Mouse (Mus musculus): ENCODE data around the gene Mtrex.

The Mtrex gene

GRCm38 (mm10) chr13:112853710-112854316, 73.4 kb downstream of the Mtrex start:
- Histone ChIP-seq H3K4me1 (replicated peaks; ENCODE audit: low read depth, low read length) (peaks cover 17% of the 10 kb centered on the region), H3K9me3 (ENCODE audit: low read length) (no peaks in the 10 kb centered on the region), H3K27me3 (ENCODE audit: insufficient read depth, low read length) (no peaks in the 10 kb centered on the region), H3K36me3 (ENCODE audit: insufficient read depth, low read length) (peaks cover 17% of the 10 kb centered on the region), H3K4me3 (replicated peaks; ENCODE audit: low read length) (no peak overlapping the region)
- TF ChIP-seq CTCF (conservative IDR thresholded peaks at IDR 0.05; ENCODE audit: low read length) (no peak), POU5F1 (IDR thresholded peaks at IDR 0.05; ENCODE audit: borderline replicate concordance, low read length) (no peak), NANOG (IDR thresholded peaks at IDR 0.05; ENCODE audit: borderline replicate concordance, low read length) (no peak)

DNA sequence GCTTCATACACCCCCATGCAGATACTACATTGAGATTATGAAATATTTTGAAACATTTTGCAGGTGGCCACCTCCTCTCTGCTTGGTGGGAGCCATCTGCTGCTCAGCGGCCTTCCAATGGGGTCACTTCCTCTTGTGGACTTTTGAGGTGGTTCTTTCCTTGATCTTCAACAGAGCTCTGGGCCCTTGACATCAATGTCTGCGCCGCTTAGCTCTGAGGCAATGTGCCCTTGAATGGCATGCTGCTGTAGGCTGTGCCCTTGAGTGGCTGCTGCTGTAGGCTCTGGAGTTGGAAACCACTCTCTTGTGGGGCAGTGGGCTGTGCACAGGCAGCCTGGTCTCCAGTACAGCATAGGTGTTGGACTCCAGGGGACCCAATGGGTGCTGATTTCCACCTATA, 81.3 kb downstream of the Mtrex start:
- H3K27me3 ChIP-seq (ENCODE audit: insufficient read depth, low read length): no peaks in the 10 kb centered on the region
- H3K4me1 ChIP-seq (replicated peaks; ENCODE audit: low read depth, low read length): peaks cover 8% of the 10 kb centered on the region; the same call in 1 of the 2 replicates
- TF ChIP-seq POU5F1 (IDR thresholded peaks at IDR 0.05; ENCODE audit: borderline replicate concordance, low read length) (no peak), CTCF (conservative IDR thresholded peaks at IDR 0.05; ENCODE audit: low read length) (no peak), NANOG (IDR thresholded peaks at IDR 0.05; ENCODE audit: borderline replicate concordance, low read length) (no peak)
- H3K4me3 ChIP-seq (replicated peaks; ENCODE audit: low read length): no peak overlapping the region
- H3K36me3 ChIP-seq (ENCODE audit: insufficient read depth, low read length): peaks cover 29% of the 10 kb centered on the region
- peaks cover 4% of the 10 kb centered on the region; the same call in 1 of the 2 replicates for H3K9me3 ChIP-seq (ENCODE audit: low read length)

DNA sequence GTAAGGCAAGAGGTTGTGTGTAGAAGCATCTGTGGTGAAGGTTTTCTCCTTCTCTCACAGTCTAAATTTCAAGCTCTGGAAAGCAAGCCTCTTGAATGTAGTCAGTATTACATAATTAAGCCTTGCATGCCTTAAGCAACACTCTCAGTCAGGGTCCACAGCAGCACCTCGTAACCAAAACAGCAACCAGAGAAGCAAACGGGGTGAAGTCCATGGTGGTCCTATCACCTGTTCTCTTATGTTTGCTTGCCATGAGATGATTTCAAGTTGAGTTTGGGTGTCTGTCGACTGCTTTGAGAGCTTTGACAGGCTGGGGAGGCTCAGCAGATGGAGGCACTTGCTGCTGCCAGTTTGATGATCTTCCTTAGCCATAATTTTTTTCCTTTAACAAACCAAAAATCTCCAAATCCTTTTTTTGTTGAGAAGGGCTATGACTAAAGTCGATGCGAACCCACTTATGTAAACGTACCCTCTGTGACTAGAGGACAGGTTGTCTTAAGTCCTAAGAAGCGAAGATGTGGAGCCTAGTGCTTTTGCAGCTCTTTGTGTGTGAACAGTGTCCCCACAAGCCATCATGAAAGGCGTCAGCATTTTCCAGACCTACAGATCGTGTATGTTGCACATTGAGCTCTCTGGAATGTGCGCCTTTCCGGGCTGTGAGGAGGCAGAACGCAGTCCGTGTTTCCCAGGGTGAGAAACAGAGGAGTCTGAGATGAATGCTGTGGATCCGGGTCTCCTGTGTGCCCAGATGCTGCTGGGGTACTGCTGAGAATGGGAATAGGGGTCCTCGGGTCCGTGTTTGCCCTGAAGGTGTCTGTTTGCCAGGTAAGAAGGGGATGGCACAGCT, 86.7 kb downstream of the Mtrex start:
- Histone ChIP-seq H3K4me3 (replicated peaks; ENCODE audit: low read length) (no peak overlapping the region), H3K36me3 (ENCODE audit: insufficient read depth, low read length) (peaks cover 29% of the 10 kb centered on the region), H3K4me1 (replicated peaks; ENCODE audit: low read depth, low read length) (peaks cover 11% of the 10 kb centered on the region), H3K9me3 (ENCODE audit: low read length) (peaks cover 4% of the 10 kb centered on the region; the same call in 1 of the 2 replicates), H3K27me3 (ENCODE audit: insufficient read depth, low read length) (no peaks in the 10 kb centered on the region)
- TF ChIP-seq POU5F1 (IDR thresholded peaks at IDR 0.05; ENCODE audit: borderline replicate concordance, low read length) (no peak), CTCF (conservative IDR thresholded peaks at IDR 0.05; ENCODE audit: low read length) (no peak)

DNA sequence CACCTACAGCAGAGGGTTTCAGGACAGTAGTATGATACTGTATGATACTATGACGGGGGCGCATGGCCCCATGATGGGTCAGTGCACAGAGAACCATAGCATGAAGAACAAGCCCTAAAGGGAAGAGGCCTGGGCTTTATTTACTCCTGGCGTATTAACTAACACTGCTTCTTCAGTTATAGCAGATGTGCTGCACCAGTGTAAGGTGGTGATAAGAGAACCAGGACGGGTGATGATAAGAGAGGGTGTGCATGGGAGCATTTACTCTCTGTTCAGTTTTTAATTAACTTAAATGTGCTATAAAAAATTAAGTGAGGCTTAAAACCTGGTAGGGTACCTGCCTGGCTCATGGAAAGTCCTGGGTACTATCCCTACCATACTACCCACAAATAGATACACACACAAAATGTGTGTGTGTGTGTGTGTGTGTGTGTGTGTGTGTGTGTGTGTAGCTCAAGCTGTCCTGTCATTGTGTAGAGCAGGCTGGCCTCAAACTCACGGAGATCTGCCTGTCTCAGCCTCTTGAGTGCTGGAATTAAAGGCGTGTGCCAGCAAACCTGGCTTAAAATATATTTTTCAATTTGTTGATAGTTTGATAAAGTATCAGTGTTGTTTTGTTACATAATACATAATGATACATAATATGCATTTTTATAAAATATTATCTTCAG, 88.5 kb downstream of the Mtrex start:
- H3K4me3 ChIP-seq (replicated peaks; ENCODE audit: low read length): no peak overlapping the region
- peaks cover 19% of the 10 kb centered on the region for H3K36me3 ChIP-seq (ENCODE audit: insufficient read depth, low read length)
- no peak for TF ChIP-seq CTCF (conservative IDR thresholded peaks at IDR 0.05; ENCODE audit: low read length)
- peaks cover 21% of the 10 kb centered on the region for H3K4me1 ChIP-seq (replicated peaks; ENCODE audit: low read depth, low read length)
- no peaks in the 10 kb centered on the region for H3K9me3 ChIP-seq (ENCODE audit: low read length)
- H3K27me3 ChIP-seq (ENCODE audit: insufficient read depth, low read length): no peaks in the 10 kb centered on the region

DNA sequence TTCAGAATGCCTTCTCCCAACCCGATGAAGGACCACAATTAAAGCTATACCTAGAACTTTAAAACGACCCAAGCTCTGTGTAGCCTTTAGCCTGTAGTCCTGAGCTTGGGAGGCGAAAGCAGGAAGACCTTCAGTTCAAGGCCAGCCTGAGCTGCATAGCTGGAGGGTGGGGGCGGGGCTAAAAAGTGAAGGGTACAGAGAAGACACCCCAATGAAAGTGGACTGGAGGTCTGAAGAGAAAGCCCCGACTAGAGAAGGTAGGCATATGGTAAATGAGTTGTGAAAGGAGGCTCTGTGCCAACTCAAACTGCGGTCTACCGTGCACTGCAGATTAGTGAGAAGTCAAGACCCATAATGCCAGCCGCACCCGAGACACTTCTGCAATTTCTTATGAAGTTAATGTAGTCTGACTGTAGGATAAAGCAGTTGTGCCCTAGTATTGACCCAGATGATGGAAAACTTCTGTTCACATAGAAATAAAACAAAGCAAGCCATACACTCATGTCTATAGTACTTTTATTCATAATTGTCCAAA, 89.5 kb downstream of the Mtrex start:
- Histone ChIP-seq H3K4me3 (replicated peaks; ENCODE audit: low read length) (no peak overlapping the region), H3K9me3 (ENCODE audit: low read length) (no peaks in the 10 kb centered on the region), H3K36me3 (ENCODE audit: insufficient read depth, low read length) (peaks cover 12% of the 10 kb centered on the region), H3K4me1 (replicated peaks; ENCODE audit: low read depth, low read length) (peaks cover 31% of the 10 kb centered on the region), H3K27me3 (ENCODE audit: insufficient read depth, low read length) (no peaks in the 10 kb centered on the region)
- TF ChIP-seq CTCF (conservative IDR thresholded peaks at IDR 0.05; ENCODE audit: low read length): no peak
- TF ChIP-seq NANOG (IDR thresholded peaks at IDR 0.05; ENCODE audit: borderline replicate concordance, low read length): no peak
- no peak for TF ChIP-seq POU5F1 (IDR thresholded peaks at IDR 0.05; ENCODE audit: borderline replicate concordance, low read length)

DNA sequence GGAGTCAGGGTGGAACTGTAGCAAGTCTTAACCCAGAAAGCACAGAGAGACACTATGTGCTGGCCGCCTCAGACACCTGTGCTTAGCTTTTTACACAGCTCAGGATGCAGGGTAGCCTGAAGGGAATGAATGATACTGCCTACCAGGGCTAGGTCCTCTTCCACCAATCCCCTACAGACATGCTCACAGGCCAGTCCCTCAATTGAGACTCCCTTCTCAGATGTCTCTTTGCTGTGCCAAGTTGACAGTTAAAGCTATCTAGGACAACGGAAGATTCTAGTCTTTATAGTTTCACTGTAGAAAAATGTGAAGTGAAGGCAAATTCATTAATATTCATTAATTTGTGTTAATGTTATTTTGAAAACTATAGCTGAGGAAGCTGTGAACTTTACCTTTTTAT, 90.2 kb downstream of the Mtrex start:
- H3K9me3 ChIP-seq (ENCODE audit: low read length): no peaks in the 10 kb centered on the region
- peaks cover 6% of the 10 kb centered on the region; the same call in 1 of the 2 replicates for H3K36me3 ChIP-seq (ENCODE audit: insufficient read depth, low read length)
- TF ChIP-seq CTCF (conservative IDR thresholded peaks at IDR 0.05; ENCODE audit: low read length): no peak
- TF ChIP-seq NANOG (IDR thresholded peaks at IDR 0.05; ENCODE audit: borderline replicate concordance, low read length): no peak
- TF ChIP-seq POU5F1 (IDR thresholded peaks at IDR 0.05; ENCODE audit: borderline replicate concordance, low read length): no peak
- no peak overlapping the region for H3K4me3 ChIP-seq (replicated peaks; ENCODE audit: low read length)
- H3K27me3 ChIP-seq (ENCODE audit: insufficient read depth, low read length): no peaks in the 10 kb centered on the region
- H3K4me1 ChIP-seq (replicated peaks; ENCODE audit: low read depth, low read length): peaks cover 35% of the 10 kb centered on the region

DNA sequence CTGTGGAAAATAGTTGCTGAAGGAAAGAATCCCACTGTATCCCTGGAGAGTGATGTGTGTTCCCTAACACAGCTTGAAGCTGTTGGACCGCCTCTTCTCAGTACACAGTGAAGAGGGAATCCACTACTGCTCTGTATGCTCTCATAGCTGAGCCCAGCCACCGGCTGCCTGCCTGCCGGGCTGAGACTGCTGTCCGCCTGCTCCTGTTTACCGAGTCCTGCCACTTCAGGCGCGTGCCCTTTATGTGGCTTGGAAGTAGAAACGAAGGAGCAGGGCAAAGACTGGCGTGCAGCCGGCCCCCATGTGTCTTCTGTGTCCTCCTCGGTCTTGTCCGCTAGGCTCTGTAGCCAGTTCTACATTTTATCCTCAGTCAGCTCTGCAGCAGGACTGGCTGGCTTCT, 92.1 kb downstream of the Mtrex start:
- Histone ChIP-seq H3K9me3 (ENCODE audit: low read length) (no peaks in the 10 kb centered on the region), H3K36me3 (ENCODE audit: insufficient read depth, low read length) (0 out of 2 replicates have a peak, but pooled peaks cover 3% of the 10 kb centered on the region), H3K4me1 (replicated peaks; ENCODE audit: low read depth, low read length) (peaks cover 39% of the 10 kb centered on the region), H3K4me3 (replicated peaks; ENCODE audit: low read length) (no peak overlapping the region; the same call in 1 of the 2 replicates), H3K27me3 (ENCODE audit: insufficient read depth, low read length) (no peaks in the 10 kb centered on the region)
- TF ChIP-seq POU5F1 (IDR thresholded peaks at IDR 0.05; ENCODE audit: borderline replicate concordance, low read length) (no peak), NANOG (IDR thresholded peaks at IDR 0.05; ENCODE audit: borderline replicate concordance, low read length) (no peak), CTCF (conservative IDR thresholded peaks at IDR 0.05; ENCODE audit: low read length) (no peak)

GRCm38 (mm10) chr13:112833895-112834263, 93.3 kb downstream of the Mtrex start:
- H3K4me1 ChIP-seq (replicated peaks; ENCODE audit: low read depth, low read length): peaks cover 41% of the 10 kb centered on the region
- 0 out of 2 replicates have a peak, but pooled peaks cover 3% of the 10 kb centered on the region for H3K36me3 ChIP-seq (ENCODE audit: insufficient read depth, low read length)
- H3K27me3 ChIP-seq (ENCODE audit: insufficient read depth, low read length): no peaks in the 10 kb centered on the region
- H3K9me3 ChIP-seq (ENCODE audit: low read length): no peaks in the 10 kb centered on the region
- TF ChIP-seq CTCF (conservative IDR thresholded peaks at IDR 0.05; ENCODE audit: low read length) (no peak), POU5F1 (IDR thresholded peaks at IDR 0.05; ENCODE audit: borderline replicate concordance, low read length) (no peak), NANOG (IDR thresholded peaks at IDR 0.05; ENCODE audit: borderline replicate concordance, low read length) (no peak)
- H3K4me3 ChIP-seq (replicated peaks; ENCODE audit: low read length): no peak overlapping the region

Measured in E14TG2a.4 (cell line).